Mouse (Mus musculus): ENCODE data around the gene 1700001F09Rik.
A peak's percentile ranks its signal among the peaks of the same experiment; 100 is the strongest.
"Not testable (repeated sequence)": the region's sequence is repeated elsewhere in the genome, so short reads cannot be mapped to it uniquely, and the experiment has no call there.

The 1700001F09Rik gene

GRCm38 (mm10) chr14:43347711-43348110, at the start of gene 1700001F09Rik:
1700001F09Rik (minus strand) TSS chr14:43347811.
- not testable (repeated sequence) for DNase-seq

GRCm38 (mm10) chr14:43361713-43362112, 14.1 kb upstream of the 1700001F09Rik start:
- peak; percentile 7 for DNase-seq

GRCm38 (mm10) chr14:43359246-43359645, 11.6 kb upstream of the 1700001F09Rik start:
- DNase-seq: peak; percentile 6

GRCm38 (mm10) chr14:43357496-43357895, 9.9 kb upstream of the 1700001F09Rik start:
- not testable (repeated sequence) for DNase-seq

GRCm38 (mm10) chr14:43352944-43353343, 5.3 kb upstream of the 1700001F09Rik start:
- DNase-seq: not testable (repeated sequence)

- not testable (repeated sequence) for DNase-seq
These were observed 10.0 kb downstream of the 1700001F09Rik start for GRCm38 (mm10) chr14:43337646-43338045.

GRCm38 (mm10) chr14:43331362-43331880, 16.2 kb downstream of the 1700001F09Rik start:
- DNase-seq: not testable (repeated sequence)

- not testable (repeated sequence) for DNase-seq
These were observed 19.0 kb downstream of the 1700001F09Rik start for GRCm38 (mm10) chr14:43328603-43329002.

GRCm38 (mm10) chr14:43319516-43319915, 28.1 kb downstream of the 1700001F09Rik start:
- DNase-seq: not testable (repeated sequence)

- DNase-seq: not testable (repeated sequence)
These were observed 54.1 kb downstream of the 1700001F09Rik start, which contains the start of gene Gm8127 for GRCm38 (mm10) chr14:43293503-43293902. Gm8127 (minus strand) TSS chr14:43293832.

All from lung, postnatal 10 days (tissue).